ENCODE assay signal across 8 mouse cellular contexts in genomic region chr4:62583265-62584092, GRCm38 (mm10). TPM values are rescaled to one million over a fixed set of nuclear protein-coding genes. Genes with fewer than 3 reads are reported as not detected.
DNase-seq lines count a peak whose midpoint lies in the region; ATAC-seq and TF ChIP-seq lines count a peak whose summit lies in the region.

No protein-coding gene starts in this region.

- peak; percentile 73 for DNase-seq in embryonic facial prominence, embryonic 10.5 days (ENCODE audit: low spot score)
- peak; percentile 38 for DNase-seq in heart, postnatal 0 days (ENCODE audit: low spot score)
- peak; percentile 56 to 73 for DNase-seq in kidney, postnatal 36 days
- DNase-seq in lung, postnatal 0 days (ENCODE audit: low spot score), result peak; percentile 70
- DNase-seq in retina, postnatal 1 day, result peak; percentile 96
- DNase-seq in urinary bladder, postnatal 36 days (ENCODE audit: low spot score in 2 of 2), result peak; percentile 19 to 32

- no peak for TF ChIP-seq CTCF in heart, postnatal 0 days (IDR thresholded peaks at IDR 0.05; ENCODE audit: low read depth)
- peak; percentile 39 for TF ChIP-seq CTCF in lung, postnatal 0 days (IDR thresholded peaks at IDR 0.05)

- peak; percentile 84 for ATAC-seq in CD4-positive, CD25-positive, alpha-beta regulatory T cell, adult 4 months
- peak; percentile 81 for ATAC-seq in activated CD4-positive, CD25-positive, alpha-beta regulatory T cell, adult 4 months
- ATAC-seq in heart, postnatal 0 days (ENCODE audit: insufficient read depth, low read depth), result peak; percentile 74
- peak; percentile 91 for ATAC-seq in lung, postnatal 0 days

- no peaks in the 10 kb centered on the region for H3K36me3 ChIP-seq in embryonic facial prominence, embryonic 10.5 days (replicated peaks)
- no peaks in the 10 kb centered on the region for H3K36me3 ChIP-seq in heart, postnatal 0 days (replicated peaks; ENCODE audit: control insufficient read depth, insufficient read depth, low read length)
- no peaks in the 10 kb centered on the region for H3K36me3 ChIP-seq in lung, postnatal 0 days (ENCODE audit: insufficient read depth, low read length)

- H3K27me3 ChIP-seq in embryonic facial prominence, embryonic 10.5 days (replicated peaks; ENCODE audit: low read depth, poor library complexity, severe bottlenecking), result peaks cover 47% of the 10 kb centered on the region
- peaks cover 66% of the 10 kb centered on the region for H3K27me3 ChIP-seq in heart, postnatal 0 days (ENCODE audit: control insufficient read depth, insufficient read depth, low read length)
- peaks cover 5% of the 10 kb centered on the region; the same call in 1 of the 2 replicates for H3K27me3 ChIP-seq in lung, postnatal 0 days (replicated peaks; ENCODE audit: insufficient read depth, low read length)

- peak overlapping the region; percentile 76 for H3K4me2 ChIP-seq in heart, postnatal 0 days (ENCODE audit: low read depth, low read length)
- peak overlapping the region; percentile 78 for H3K4me2 ChIP-seq in lung, postnatal 0 days (replicated peaks; ENCODE audit: low read depth, low read length)

- H3K4me3 ChIP-seq in embryonic facial prominence, embryonic 10.5 days, result peak overlapping the region; percentile 64
- H3K4me3 ChIP-seq in heart, postnatal 0 days (ENCODE audit: low read depth, low read length), result peak overlapping the region; percentile 44
- H3K4me3 ChIP-seq in lung, postnatal 0 days (ENCODE audit: low read depth, low read length), result peak overlapping the region; percentile 25

- 2% methylated on average over 42 of the region's 42 CpGs for WGBS in embryonic facial prominence, embryonic 10.5 days
- 6% methylated on average over 40 of the region's 42 CpGs for WGBS in heart, postnatal 0 days
- WGBS in lung, postnatal 0 days, result 5% methylated on average over 42 of the region's 42 CpGs

- no peak for TF ChIP-seq EP300 in heart, postnatal 0 days (IDR thresholded peaks at IDR 0.05; ENCODE audit: low read depth)
- TF ChIP-seq EP300 in lung, postnatal 0 days (IDR thresholded peaks at IDR 0.05), result no peak

- no peaks in the 10 kb centered on the region for H3K9me3 ChIP-seq in embryonic facial prominence, embryonic 10.5 days
- H3K9me3 ChIP-seq in heart, postnatal 0 days (replicated peaks; ENCODE audit: control insufficient read depth, low read length), result no peaks in the 10 kb centered on the region
- H3K9me3 ChIP-seq in lung, postnatal 0 days (ENCODE audit: low read length), result no peaks in the 10 kb centered on the region

- H3K9ac ChIP-seq in heart, postnatal 0 days (replicated peaks; ENCODE audit: low read depth, low read length), result no peak overlapping the region; the same call in 1 of the 2 replicates
- no peak overlapping the region; the same call in 1 of the 2 replicates for H3K9ac ChIP-seq in lung, postnatal 0 days (replicated peaks; ENCODE audit: low read depth)

- peak overlapping the region; percentile 83 for H3K27ac ChIP-seq in embryonic facial prominence, embryonic 10.5 days (replicated peaks)
- no peak overlapping the region for H3K27ac ChIP-seq in heart, postnatal 0 days (ENCODE audit: low read depth)
- H3K27ac ChIP-seq in lung, postnatal 0 days (ENCODE audit: low read length), result no peak overlapping the region

- peaks cover 29% of the 10 kb centered on the region for H3K4me1 ChIP-seq in embryonic facial prominence, embryonic 10.5 days
- H3K4me1 ChIP-seq in heart, postnatal 0 days (ENCODE audit: control insufficient read depth, insufficient read depth), result peaks cover 11% of the 10 kb centered on the region
- H3K4me1 ChIP-seq in lung, postnatal 0 days (ENCODE audit: insufficient read depth, low read depth, low read length), result peaks cover 8% of the 10 kb centered on the region; the same call in 1 of the 2 replicates

RNA-seq across cellular contexts. Expression of gene Rgs3, which starts 23.8 kb away (rescaled TPM):
- polyA plus RNA-seq in CD4-positive, CD25-positive, alpha-beta regulatory T cell, adult 4 months (2017; shearing (Covaris generic)), result 10 to 100 TPM; 50.0 to 66.9 TPM
- 10 to 100 TPM; 45.2 to 51.1 TPM for polyA plus RNA-seq in activated CD4-positive, CD25-positive, alpha-beta regulatory T cell, adult 4 months (2017; shearing (Covaris generic))
- polyA plus RNA-seq in embryonic facial prominence, embryonic 10.5 days (2016; fragmentation: Nextera tagmentation; extraction: Ambion mirVana), result 35.4 and 35.5 TPM in 2 replicates
- total RNA-seq in heart, postnatal 0 days (2014; rRNA removed; ENCODE audit: low replicate concordance), result 66.0 and 114 TPM in 2 replicates
- 52.1 and 52.5 TPM in 2 replicates for polyA plus RNA-seq in heart, postnatal 0 days (2015; fragmentation: Nextera tagmentation; extraction: Ambion mirVana)
- 63.7 and 69.0 TPM in 2 replicates for polyA plus RNA-seq in lung, postnatal 0 days (2015; fragmentation: Nextera tagmentation; extraction: Ambion mirVana)

RNA-seq across cellular contexts. Expression of gene 4933430I17Rik, which starts 58.3 kb away (rescaled TPM):
- not detected for polyA plus RNA-seq in CD4-positive, CD25-positive, alpha-beta regulatory T cell, adult 4 months (2017; shearing (Covaris generic))
- polyA plus RNA-seq in activated CD4-positive, CD25-positive, alpha-beta regulatory T cell, adult 4 months (2017; shearing (Covaris generic)), result under 1 TPM; 0.25 to 0.62 TPM
- polyA plus RNA-seq in embryonic facial prominence, embryonic 10.5 days (2016; fragmentation: Nextera tagmentation; extraction: Ambion mirVana), result 1.1 and 1.3 TPM in 2 replicates
- not detected in 2 replicates for total RNA-seq in heart, postnatal 0 days (2014; rRNA removed; ENCODE audit: low replicate concordance)
- 0.16 and 0.25 TPM in 2 replicates for polyA plus RNA-seq in heart, postnatal 0 days (2015; fragmentation: Nextera tagmentation; extraction: Ambion mirVana)
- polyA plus RNA-seq in lung, postnatal 0 days (2015; fragmentation: Nextera tagmentation; extraction: Ambion mirVana), result 0.12 and 0.21 TPM in 2 replicates

RNA-seq across cellular contexts. Expression of gene Pole3, which starts 58.6 kb away (rescaled TPM):
- 10 to 100 TPM; 27.5 to 27.7 TPM for polyA plus RNA-seq in CD4-positive, CD25-positive, alpha-beta regulatory T cell, adult 4 months (2017; shearing (Covaris generic))
- 10 to 100 TPM; 31.6 to 33.3 TPM for polyA plus RNA-seq in activated CD4-positive, CD25-positive, alpha-beta regulatory T cell, adult 4 months (2017; shearing (Covaris generic))
- 117 and 120 TPM in 2 replicates for polyA plus RNA-seq in embryonic facial prominence, embryonic 10.5 days (2016; fragmentation: Nextera tagmentation; extraction: Ambion mirVana)
- total RNA-seq in heart, postnatal 0 days (2014; rRNA removed; ENCODE audit: low replicate concordance), result 14.0 and 21.9 TPM in 2 replicates
- 29.1 and 31.4 TPM in 2 replicates for polyA plus RNA-seq in heart, postnatal 0 days (2015; fragmentation: Nextera tagmentation; extraction: Ambion mirVana)
- 32.8 and 35.6 TPM in 2 replicates for polyA plus RNA-seq in lung, postnatal 0 days (2015; fragmentation: Nextera tagmentation; extraction: Ambion mirVana)

Comparison
In these comparisons a context has a peak if more than half of its experiments do, and no peak if none do; other contexts are left out.
1. DNase-seq: peak in every context shown above with its lines; median percentile 96 in retina, postnatal 1 day; 73 in embryonic facial prominence, embryonic 10.5 days; 70 in lung, postnatal 0 days; 64 in kidney, postnatal 36 days; 38 in heart, postnatal 0 days; 26 in urinary bladder, postnatal 36 days.